In genomic region chr2:107552569-107552968, GRCm38 (mm10) we compare ENCODE assay signal across 31 mouse cellular contexts.
DNase-seq lines count a peak whose midpoint lies in the region; ATAC-seq and TF ChIP-seq lines count a peak whose summit lies in the region.
"Had no signal": no experiment of that assay in that cellular context is flagged by ENCODE, and none has a peak within 500 bp of the region (broad histone marks: within the 10 kb centered on the region; RNA-seq: fewer than 3 reads in every experiment).

No protein-coding gene starts in this region.

- peak; percentile 66; the same call in 1 of the 2 replicates for ATAC-seq in hindbrain, embryonic 14.5 days (ENCODE audit: low FRiP score)
- no peak; the same call in 1 of the 2 replicates for ATAC-seq in hindbrain, embryonic 16.5 days
- ATAC-seq in midbrain, embryonic 13.5 days: peak; percentile 40; the same call in 1 of the 2 replicates
- peak; percentile 39; the same call in 1 of the 2 replicates for ATAC-seq in midbrain, embryonic 15.5 days (replicated peaks)
- no peak for ATAC-seq in liver, postnatal 0 days
- ATAC-seq: forebrain, embryonic 15.5 days; Patski had no signal

- no peak overlapping the region for H3K9ac ChIP-seq in hindbrain, embryonic 14.5 days
- H3K9ac ChIP-seq in hindbrain, embryonic 16.5 days (ENCODE audit: low read depth, low read length): no peak overlapping the region
- no peak overlapping the region for H3K9ac ChIP-seq in midbrain, embryonic 13.5 days (replicated peaks)
- no peak overlapping the region for H3K9ac ChIP-seq in midbrain, embryonic 15.5 days
- no peak overlapping the region for H3K9ac ChIP-seq in liver, postnatal 0 days (replicated peaks)
- H3K9ac ChIP-seq: embryonic facial prominence, embryonic 13.5 days; forebrain, embryonic 12.5 days; forebrain, embryonic 15.5 days; heart, embryonic 12.5 days; heart, embryonic 15.5 days had no signal

- no peak overlapping the region for H3K4me2 ChIP-seq in hindbrain, embryonic 14.5 days (replicated peaks)
- no peak overlapping the region for H3K4me2 ChIP-seq in hindbrain, embryonic 16.5 days (ENCODE audit: low read length)
- H3K4me2 ChIP-seq in midbrain, embryonic 13.5 days (replicated peaks): no peak overlapping the region
- H3K4me2 ChIP-seq in midbrain, embryonic 15.5 days: no peak overlapping the region
- H3K4me2 ChIP-seq in liver, postnatal 0 days (ENCODE audit: low read depth, low read length): no peak overlapping the region
- H3K4me2 ChIP-seq: embryonic facial prominence, embryonic 13.5 days; forebrain, embryonic 12.5 days; forebrain, embryonic 15.5 days; heart, embryonic 12.5 days; heart, embryonic 15.5 days had no signal

- 33% methylated on average over 1 of the region's 1 CpGs for WGBS in hindbrain, embryonic 14.5 days
- 33% methylated on average over 1 of the region's 1 CpGs for WGBS in hindbrain, embryonic 16.5 days
- WGBS in midbrain, embryonic 13.5 days: 37% methylated on average over 1 of the region's 1 CpGs
- 71% methylated on average over 1 of the region's 1 CpGs for WGBS in midbrain, embryonic 10.5 days
- 37% methylated on average over 1 of the region's 1 CpGs for whole genome bisulfite sequencing in midbrain, embryonic 15.5 days
- WGBS in liver, postnatal 0 days (ENCODE audit: insufficient replicate concordance): 74% methylated on average over 1 of the region's 1 CpGs

- H3K9me3 ChIP-seq in hindbrain, embryonic 14.5 days (ENCODE audit: control insufficient read depth, low read length): no peaks in the 10 kb centered on the region
- H3K9me3 ChIP-seq in hindbrain, embryonic 16.5 days (ENCODE audit: control insufficient read depth, low read length): no peaks in the 10 kb centered on the region
- H3K9me3 ChIP-seq in midbrain, embryonic 13.5 days: no peaks in the 10 kb centered on the region
- no peaks in the 10 kb centered on the region for H3K9me3 ChIP-seq in midbrain, embryonic 10.5 days (replicated peaks)
- H3K9me3 ChIP-seq in midbrain, embryonic 15.5 days: no peaks in the 10 kb centered on the region
- peaks cover 4% of the 10 kb centered on the region for H3K9me3 ChIP-seq in liver, postnatal 0 days (ENCODE audit: low read length)
- H3K9me3 ChIP-seq: embryonic facial prominence, embryonic 10.5 days; embryonic facial prominence, embryonic 13.5 days; forebrain, embryonic 12.5 days; forebrain, embryonic 15.5 days; G1E; heart, embryonic 12.5 days; heart, embryonic 15.5 days; hindbrain, embryonic 10.5 days had no signal

- no peak for TF ChIP-seq EP300 in liver, postnatal 0 days (IDR thresholded peaks at IDR 0.05; ENCODE audit: low read depth)

- peak overlapping the region; percentile 47; the same call in 1 of the 2 replicates for H3K27ac ChIP-seq in hindbrain, embryonic 14.5 days
- no peak overlapping the region for H3K27ac ChIP-seq in hindbrain, embryonic 16.5 days (ENCODE audit: low read depth, low read length)
- H3K27ac ChIP-seq in midbrain, embryonic 13.5 days: 0 out of 2 replicates have a peak overlapping the region, but pooled peaks have one; percentile 30
- no peak overlapping the region for H3K27ac ChIP-seq in midbrain, embryonic 10.5 days (replicated peaks)
- 0 out of 2 replicates have a peak overlapping the region, but pooled peaks have one; percentile 45 for H3K27ac ChIP-seq in midbrain, embryonic 15.5 days
- H3K27ac ChIP-seq in liver, postnatal 0 days (ENCODE audit: low read depth): no peak overlapping the region
- H3K27ac ChIP-seq: embryonic facial prominence, embryonic 10.5 days; embryonic facial prominence, embryonic 13.5 days; forebrain, embryonic 12.5 days; forebrain, embryonic 15.5 days; heart, embryonic 15.5 days; hindbrain, embryonic 10.5 days had no signal

- no peak for TF ChIP-seq CTCF in brain, embryonic 14.5 days (IDR thresholded peaks at IDR 0.05; ENCODE audit: borderline replicate concordance, extremely low read depth, insufficient read depth, insufficient read length)
- no peak for TF ChIP-seq CTCF in liver, postnatal 0 days (IDR thresholded peaks at IDR 0.05; ENCODE audit: low read depth)

- no peaks in the 10 kb centered on the region for H3K27me3 ChIP-seq in hindbrain, embryonic 14.5 days (ENCODE audit: control insufficient read depth, insufficient read depth, low read length)
- H3K27me3 ChIP-seq in hindbrain, embryonic 16.5 days (replicated peaks; ENCODE audit: control insufficient read depth, insufficient read depth, low read length): no peaks in the 10 kb centered on the region
- no peaks in the 10 kb centered on the region for H3K27me3 ChIP-seq in midbrain, embryonic 13.5 days
- H3K27me3 ChIP-seq in midbrain, embryonic 10.5 days (ENCODE audit: low read depth, poor library complexity, severe bottlenecking): no peaks in the 10 kb centered on the region
- no peaks in the 10 kb centered on the region for H3K27me3 ChIP-seq in midbrain, embryonic 15.5 days (replicated peaks)
- H3K27me3 ChIP-seq in liver, postnatal 0 days (ENCODE audit: insufficient read depth, low read length): no peaks in the 10 kb centered on the region
- H3K27me3 ChIP-seq: CH12.LX; embryonic facial prominence, embryonic 13.5 days; forebrain, embryonic 12.5 days; forebrain, embryonic 15.5 days; heart, embryonic 12.5 days; heart, embryonic 15.5 days; Patski had no signal

- H3K4me3 ChIP-seq in hindbrain, embryonic 14.5 days (replicated peaks; ENCODE audit: low read length): no peak overlapping the region
- no peak overlapping the region for H3K4me3 ChIP-seq in hindbrain, embryonic 16.5 days (ENCODE audit: low read length)
- no peak overlapping the region for H3K4me3 ChIP-seq in midbrain, embryonic 13.5 days (replicated peaks)
- H3K4me3 ChIP-seq in midbrain, embryonic 10.5 days: no peak overlapping the region
- no peak overlapping the region for H3K4me3 ChIP-seq in midbrain, embryonic 15.5 days
- H3K4me3 ChIP-seq in liver, postnatal 0 days (ENCODE audit: low read depth, low read length): no peak overlapping the region
- H3K4me3 ChIP-seq: embryonic facial prominence, embryonic 10.5 days; embryonic facial prominence, embryonic 13.5 days; erythroblast, embryonic 14.5 days; forebrain, embryonic 12.5 days; forebrain, embryonic 15.5 days; heart, embryonic 12.5 days; heart, embryonic 15.5 days; hindbrain, embryonic 10.5 days had no signal

- H3K4me1 ChIP-seq in hindbrain, embryonic 14.5 days (replicated peaks; ENCODE audit: control insufficient read depth, insufficient read depth, low read length): 0 out of 2 replicates have a peak, but pooled peaks cover 4% of the 10 kb centered on the region
- no peaks in the 10 kb centered on the region for H3K4me1 ChIP-seq in hindbrain, embryonic 16.5 days (ENCODE audit: control insufficient read depth, insufficient read depth, low read depth, low read length)
- H3K4me1 ChIP-seq in midbrain, embryonic 13.5 days (replicated peaks): 0 out of 2 replicates have a peak, but pooled peaks cover 5% of the 10 kb centered on the region
- H3K4me1 ChIP-seq in midbrain, embryonic 10.5 days: no peaks in the 10 kb centered on the region
- H3K4me1 ChIP-seq in midbrain, embryonic 15.5 days: peaks cover 5% of the 10 kb centered on the region
- no peaks in the 10 kb centered on the region for H3K4me1 ChIP-seq in liver, postnatal 0 days (ENCODE audit: insufficient read depth)
- H3K4me1 ChIP-seq: embryonic facial prominence, embryonic 10.5 days; embryonic facial prominence, embryonic 13.5 days; forebrain, embryonic 12.5 days; heart, embryonic 12.5 days; heart, embryonic 15.5 days; hindbrain, embryonic 10.5 days had no signal

- no peak for DNase-seq in hindbrain, embryonic 14.5 days (ENCODE audit: low spot score)
- DNase-seq in midbrain, embryonic 10.5 days (ENCODE audit: low spot score): no peak
- peak; percentile 38 for DNase-seq in brain, embryonic 14.5 days (ENCODE audit: low read depth)
- no peak for DNase-seq in spleen, postnatal 36 days (ENCODE audit: low spot score in 2 of 2)
- DNase-seq in liver, postnatal 0 days: no peak
- DNase-seq: adrenal gland, postnatal 10 days; adrenal gland, postnatal 36 days; B cell, adult 2 months; cerebellum, adult 11 months; cerebellum, adult 2 months; cerebellum, adult 9-11 months; cerebellum, postnatal 25 days; embryo, embryonic 11 days; gastrocnemius, postnatal 25 days; heart, adult 18-20 months; heart, postnatal 10 days; heart, postnatal 36 days had no signal

- no peak for TF ChIP-seq POLR2A in brain, embryonic 14.5 days (IDR thresholded peaks at IDR 0.05; ENCODE audit: borderline replicate concordance, extremely low read depth, insufficient read depth, insufficient read length, poor library complexity, severe bottlenecking)

- H3K36me3 ChIP-seq in hindbrain, embryonic 14.5 days (replicated peaks; ENCODE audit: control insufficient read depth, insufficient read depth): no peaks in the 10 kb centered on the region
- no peaks in the 10 kb centered on the region for H3K36me3 ChIP-seq in hindbrain, embryonic 16.5 days (ENCODE audit: control insufficient read depth, insufficient read depth, low read length)
- no peaks in the 10 kb centered on the region for H3K36me3 ChIP-seq in midbrain, embryonic 13.5 days
- H3K36me3 ChIP-seq in midbrain, embryonic 10.5 days: no peaks in the 10 kb centered on the region
- H3K36me3 ChIP-seq in midbrain, embryonic 15.5 days (replicated peaks): no peaks in the 10 kb centered on the region
- no peaks in the 10 kb centered on the region for H3K36me3 ChIP-seq in liver, postnatal 0 days (replicated peaks; ENCODE audit: insufficient read depth, low read length)
- H3K36me3 ChIP-seq: embryonic facial prominence, embryonic 10.5 days; embryonic facial prominence, embryonic 13.5 days; forebrain, embryonic 12.5 days; forebrain, embryonic 15.5 days; G1E; heart, embryonic 12.5 days; heart, embryonic 15.5 days; hindbrain, embryonic 10.5 days had no signal

Comparison
In these comparisons a context has a peak if more than half of its experiments do, and no peak if none do; other contexts are left out.
1. ATAC-seq: peak in hindbrain, embryonic 14.5 days (single experiment), midbrain, embryonic 13.5 days (single experiment) and midbrain, embryonic 15.5 days (single experiment); none in hindbrain, embryonic 16.5 days (single experiment) and liver, postnatal 0 days (single experiment).
2. H3K27ac ChIP-seq: peak in hindbrain, embryonic 14.5 days (single experiment), midbrain, embryonic 13.5 days (single experiment) and midbrain, embryonic 15.5 days (single experiment); none in hindbrain, embryonic 16.5 days (single experiment), midbrain, embryonic 10.5 days (single experiment) and liver, postnatal 0 days (single experiment).